Mouse (Mus musculus): ENCODE data around the gene Kpna1. TPM values are rescaled to one million over a fixed set of nuclear protein-coding genes. Genes with fewer than 3 reads are reported as not detected.
"Not testable (repeated sequence)": the region's sequence is repeated elsewhere in the genome, so short reads cannot be mapped to it uniquely, and the experiment has no call there.

Gene Kpna1
- polyA plus RNA-seq, 1 experiment = 8.3 TPM

GRCm38 (mm10) chr16:36053524-36054275 lies 75.2 kb downstream of the Kpna1 start:
- H3K79me3 ChIP-seq (ENCODE audit: low read depth) = peaks cover under 1% of the 10 kb centered on the region
- peaks cover 9% of the 10 kb centered on the region for H3K79me2 ChIP-seq (ENCODE audit: control insufficient read depth, insufficient read depth)
- no peak for TF ChIP-seq FOSL1 (IDR thresholded peaks at IDR 0.05; ENCODE audit: insufficient read depth, low read length, poor library complexity, severe bottlenecking)
- TF ChIP-seq MYOD1 (IDR thresholded peaks at IDR 0.05; ENCODE audit: control insufficient read depth, insufficient read length, low read depth) = no peak
- no peak for TF ChIP-seq CTCF (IDR thresholded peaks at IDR 0.05; ENCODE audit: control insufficient read depth, insufficient read depth, insufficient read length)
- TF ChIP-seq MAX (IDR thresholded peaks at IDR 0.05) = no peak
- no peak for TF ChIP-seq CEBPB (IDR thresholded peaks at IDR 0.05; ENCODE audit: low read depth)
- TF ChIP-seq USF1 (IDR thresholded peaks at IDR 0.05; ENCODE audit: low read depth) = no peak
- no peak for TF ChIP-seq MYOG (IDR thresholded peaks at IDR 0.05; ENCODE audit: control insufficient read depth, extremely low read depth, insufficient read length)
- no peak overlapping the region for H3ac ChIP-seq (ENCODE audit: control insufficient read depth, insufficient read length, low read depth)
- peaks cover 25% of the 10 kb centered on the region for H3K36me3 ChIP-seq (ENCODE audit: control insufficient read depth, insufficient read depth)
- H3K27me3 ChIP-seq (ENCODE audit: control insufficient read depth, insufficient read depth, insufficient read length) = no peaks in the 10 kb centered on the region
- H3K4me3 ChIP-seq (ENCODE audit: insufficient read depth, poor library complexity, severe bottlenecking) = no peak overlapping the region

- Histone ChIP-seq H3K27me3 (ENCODE audit: control insufficient read depth, insufficient read depth, insufficient read length) (no peaks in the 10 kb centered on the region), H3K79me2 (ENCODE audit: control insufficient read depth, insufficient read depth) (peaks cover 10% of the 10 kb centered on the region), H3K4me3 (ENCODE audit: insufficient read depth, poor library complexity, severe bottlenecking) (no peak overlapping the region), H3ac (ENCODE audit: control insufficient read depth, insufficient read length, low read depth) (no peak overlapping the region), H3K36me3 (ENCODE audit: control insufficient read depth, insufficient read depth) (peaks cover 13% of the 10 kb centered on the region), H3K79me3 (ENCODE audit: low read depth) (peaks cover 2% of the 10 kb centered on the region)
- TF ChIP-seq CTCF (IDR thresholded peaks at IDR 0.05; ENCODE audit: control insufficient read depth, insufficient read depth, insufficient read length) (no peak), MYOD1 (IDR thresholded peaks at IDR 0.05; ENCODE audit: control insufficient read depth, insufficient read length, low read depth) (no peak), USF1 (IDR thresholded peaks at IDR 0.05; ENCODE audit: low read depth) (no peak), CEBPB (IDR thresholded peaks at IDR 0.05; ENCODE audit: low read depth) (no peak), MYOG (IDR thresholded peaks at IDR 0.05; ENCODE audit: control insufficient read depth, extremely low read depth, insufficient read length) (no peak), MAX (IDR thresholded peaks at IDR 0.05) (no peak), FOSL1 (IDR thresholded peaks at IDR 0.05; ENCODE audit: insufficient read depth, low read length, poor library complexity, severe bottlenecking) (no peak)
These were observed 76.4 kb downstream of the Kpna1 start for GRCm38 (mm10) chr16:36054920-36055319.

- no peak for TF ChIP-seq MYOG (IDR thresholded peaks at IDR 0.05; ENCODE audit: control insufficient read depth, extremely low read depth, insufficient read length)
- TF ChIP-seq USF1 (IDR thresholded peaks at IDR 0.05; ENCODE audit: low read depth) = no peak
- TF ChIP-seq MYOD1 (IDR thresholded peaks at IDR 0.05; ENCODE audit: control insufficient read depth, insufficient read length, low read depth) = no peak
- TF ChIP-seq CEBPB (IDR thresholded peaks at IDR 0.05; ENCODE audit: low read depth) = no peak
- TF ChIP-seq MAX (IDR thresholded peaks at IDR 0.05) = no peak
- TF ChIP-seq FOSL1 (IDR thresholded peaks at IDR 0.05; ENCODE audit: insufficient read depth, low read length, poor library complexity, severe bottlenecking) = no peak
- no peak for TF ChIP-seq CTCF (IDR thresholded peaks at IDR 0.05; ENCODE audit: control insufficient read depth, insufficient read depth, insufficient read length)
- H3K4me3 ChIP-seq (ENCODE audit: insufficient read depth, poor library complexity, severe bottlenecking) = no peak overlapping the region
These were observed 77.9 kb downstream of the Kpna1 start for GRCm38 (mm10) chr16:36056416-36056815.

GRCm38 (mm10) chr16:36057933-36058475 lies 79.5 kb downstream of the Kpna1 start:
- peaks cover 2% of the 10 kb centered on the region for H3K79me3 ChIP-seq (ENCODE audit: low read depth)
- TF ChIP-seq MYOG (IDR thresholded peaks at IDR 0.05; ENCODE audit: control insufficient read depth, extremely low read depth, insufficient read length) (no peak), CTCF (IDR thresholded peaks at IDR 0.05; ENCODE audit: control insufficient read depth, insufficient read depth, insufficient read length) (no peak), MYOD1 (IDR thresholded peaks at IDR 0.05; ENCODE audit: control insufficient read depth, insufficient read length, low read depth) (no peak), FOSL1 (IDR thresholded peaks at IDR 0.05; ENCODE audit: insufficient read depth, low read length, poor library complexity, severe bottlenecking) (no peak), MAX (IDR thresholded peaks at IDR 0.05) (no peak), CEBPB (IDR thresholded peaks at IDR 0.05; ENCODE audit: low read depth) (no peak), USF1 (IDR thresholded peaks at IDR 0.05; ENCODE audit: low read depth) (no peak)
- H3ac ChIP-seq (ENCODE audit: control insufficient read depth, insufficient read length, low read depth) = no peak overlapping the region
- peaks cover 10% of the 10 kb centered on the region for H3K79me2 ChIP-seq (ENCODE audit: control insufficient read depth, insufficient read depth)
- H3K4me3 ChIP-seq (ENCODE audit: insufficient read depth, poor library complexity, severe bottlenecking) = no peak overlapping the region
- H3K27me3 ChIP-seq (ENCODE audit: control insufficient read depth, insufficient read depth, insufficient read length) = no peaks in the 10 kb centered on the region
- H3K36me3 ChIP-seq (ENCODE audit: control insufficient read depth, insufficient read depth) = peaks cover 2% of the 10 kb centered on the region

More at GRCm38 (mm10) chr16:36056416-36056815, 77.9 kb downstream of the Kpna1 start:
- peaks cover 10% of the 10 kb centered on the region for H3K79me2 ChIP-seq (ENCODE audit: control insufficient read depth, insufficient read depth)
- H3K79me3 ChIP-seq (ENCODE audit: low read depth) = peaks cover 2% of the 10 kb centered on the region
- no peaks in the 10 kb centered on the region for H3K27me3 ChIP-seq (ENCODE audit: control insufficient read depth, insufficient read depth, insufficient read length)
- H3K36me3 ChIP-seq (ENCODE audit: control insufficient read depth, insufficient read depth) = peaks cover 4% of the 10 kb centered on the region
- H3ac ChIP-seq (ENCODE audit: control insufficient read depth, insufficient read length, low read depth) = no peak overlapping the region

- not testable (repeated sequence) for H3K36me3 ChIP-seq (ENCODE audit: control insufficient read depth, insufficient read depth); H3ac ChIP-seq (ENCODE audit: control insufficient read depth, insufficient read length, low read depth); H3K27me3 ChIP-seq (ENCODE audit: control insufficient read depth, insufficient read depth, insufficient read length); H3K79me3 ChIP-seq (ENCODE audit: low read depth); H3K4me3 ChIP-seq (ENCODE audit: insufficient read depth, poor library complexity, severe bottlenecking)
- peaks cover 25% of the 10 kb centered on the region for H3K79me2 ChIP-seq (ENCODE audit: control insufficient read depth, insufficient read depth)
These were observed 84.0 kb downstream of the Kpna1 start for GRCm38 (mm10) chr16:36062534-36062933.

Data from C2C12 (cell line).